Mouse (Mus musculus) kidney, postnatal 0 days (tissue): ENCODE results near the gene Adamts5. TPM values are rescaled to one million over a fixed set of nuclear protein-coding genes. Genes with fewer than 3 reads are reported as not detected.

Experiments used
- ATAC-seq: fragments of 200-750 bp; cut with Nextera tagmentation; replicated peaks from 2 replicates; pipeline ENCODE4 v1.8.0; 2017; ENCODE audit warnings: low read depth, moderate number of reproducible peaks, moderate TSS enrichment, moderate library complexity; ENCODE audit not compliant: low FRiP score
- DNase-seq: peaks from one replicate; pipeline ENCODE4 v3.0.0-alpha.2; 2016; ENCODE audit warnings: low spot score
- H3K27ac ChIP-seq: fragments of 300-500 bp; sonication (generic); 2 replicates; pipeline ENCODE4 v1.5.1; 2014; ENCODE audit warnings: mild to moderate bottlenecking
- H3K27me3 ChIP-seq: fragments of 300-500 bp; sonication (generic); 2 replicates; pipeline ENCODE4 v1.6.1; 2014; ENCODE audit warnings: low read length, mixed read lengths; ENCODE audit not compliant: insufficient read depth
- H3K36me3 ChIP-seq: fragments of 300-500 bp; sonication (generic); 2 replicates; pipeline ENCODE4 v1.6.1; 2014; ENCODE audit warnings: low read length, mixed read lengths; ENCODE audit not compliant: insufficient read depth
- H3K4me1 ChIP-seq: fragments of 300-500 bp; sonication (generic); replicated peaks from 2 replicates; pipeline ENCODE4 v1.6.1; 2014; ENCODE audit warnings: antibody characterized with exemption, low read length, mixed read lengths; ENCODE audit not compliant: insufficient read depth
- H3K4me2 ChIP-seq: fragments of 300-500 bp; sonication (generic); 2 replicates; pipeline ENCODE4 v1.6.1; 2014; ENCODE audit warnings: mild to moderate bottlenecking, low read length, moderate library complexity, mixed read lengths
- H3K4me3 ChIP-seq: fragments of 300-500 bp; sonication (generic); replicated peaks from 2 replicates; pipeline ENCODE4 v1.5.1; 2014; ENCODE audit warnings: low read depth, low read length
- H3K9ac ChIP-seq: fragments of 300-500 bp; sonication (generic); 2 replicates; pipeline ENCODE4 v1.6.1; 2014; ENCODE audit warnings: low read depth, low read length
- H3K9me3 ChIP-seq: fragments of 300-500 bp; sonication (generic); replicated peaks from 2 replicates; pipeline ENCODE4 v1.6.1; 2016; ENCODE audit warnings: low read length, inconsistent platforms, mixed read lengths
- CTCF ChIP-seq: IDR thresholded peaks from 2 replicates; pipeline ENCODE4 v1.5.1; 2016; ENCODE audit warnings: antibody characterized with exemption, low read depth, mild to moderate bottlenecking, moderate library complexity
- WGBS: fragments of 180-500 bp; shearing (Covaris S2); extraction: QIAGEN DNeasy Blood & Tissue Kit; methylation state at CpG from one replicate; pipeline ENCODE4 v1.1.7; 2014; 5-methylcytosine and 5-hydroxymethylcytosine counted together
- polyA plus RNA-seq: library from polyadenylated mRNA; unstranded; fragments of >200 nt; fragmentation: Nextera tagmentation; extraction: Ambion mirVana; gene quantifications from 2 replicates; pipeline ENCODE4 v1.2.1, GENCODE M21; 2015

Adamts5 gene
- polyA plus RNA-seq, 1 experiment from 2014 or later = 6.4 TPM

GRCm38 (mm10) chr16:85889778-85890177 is 11.8 kb downstream of the Adamts5 start:
- no peak overlapping the region for H3K9ac ChIP-seq
- H3K4me1 ChIP-seq = no peaks in the 10 kb centered on the region
- DNase-seq (no peak), ATAC-seq (no peak)
- no peak for TF ChIP-seq CTCF
- no peak overlapping the region for H3K27ac ChIP-seq
- WGBS = 52% methylated on average over 5 of the region's 5 CpGs
- H3K4me3 ChIP-seq = no peak overlapping the region
- no peaks in the 10 kb centered on the region for H3K9me3 ChIP-seq
- H3K4me2 ChIP-seq = no peak overlapping the region
- H3K27me3 ChIP-seq = no peaks in the 10 kb centered on the region
- no peaks in the 10 kb centered on the region for H3K36me3 ChIP-seq

DNA sequence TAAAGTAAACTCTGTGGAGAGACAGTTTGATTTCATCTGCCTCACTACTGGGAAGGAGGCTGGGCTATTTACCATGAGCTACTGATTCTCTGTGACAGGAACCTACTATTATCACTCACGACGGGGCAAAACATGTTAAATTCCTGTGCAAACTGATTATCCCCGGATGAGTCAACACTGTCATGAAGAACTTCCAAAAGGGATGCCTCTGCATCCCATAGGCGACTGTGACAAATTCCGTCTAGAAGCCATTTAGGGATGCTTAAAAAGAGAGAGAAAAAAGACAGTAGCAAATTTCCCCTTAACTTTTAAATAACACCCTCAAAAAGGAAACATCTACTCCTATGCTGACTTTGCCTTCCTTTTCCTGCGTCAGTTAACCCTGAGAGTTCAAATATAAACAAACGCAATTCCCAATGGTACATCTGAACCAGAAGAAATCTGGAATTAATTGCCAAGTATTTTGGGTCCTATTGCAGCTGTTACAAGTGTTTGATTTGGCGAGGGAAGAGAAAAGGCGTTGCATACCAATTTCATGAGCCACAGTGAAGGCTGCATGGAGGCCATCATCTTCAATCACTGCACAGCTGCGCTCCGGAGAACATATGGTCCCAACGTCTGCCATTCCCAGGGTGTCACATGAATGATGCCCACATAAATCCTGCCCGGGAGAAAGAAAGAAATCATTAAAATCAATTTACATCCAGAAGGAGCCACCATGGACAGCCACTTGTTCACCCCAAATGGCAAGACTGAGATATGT is 14.2 kb downstream of the Adamts5 start:
- DNase-seq = peak; percentile 72
- H3K4me2 ChIP-seq = no peak overlapping the region
- TF ChIP-seq CTCF = no peak
- no peaks in the 10 kb centered on the region for H3K9me3 ChIP-seq
- 55% methylated on average over 13 of the region's 13 CpGs for WGBS
- H3K27ac ChIP-seq = no peak overlapping the region
- no peak overlapping the region for H3K4me3 ChIP-seq
- no peaks in the 10 kb centered on the region for H3K36me3 ChIP-seq
- ATAC-seq = no peak
- H3K27me3 ChIP-seq = no peaks in the 10 kb centered on the region
- no peak overlapping the region for H3K9ac ChIP-seq
- H3K4me1 ChIP-seq = no peaks in the 10 kb centered on the region

GRCm38 (mm10) chr16:85879075-85879474 is 22.6 kb downstream of the Adamts5 start:
- H3K4me2 ChIP-seq = no peak overlapping the region
- H3K4me1 ChIP-seq = no peaks in the 10 kb centered on the region
- DNase-seq = no peak
- no peak overlapping the region for H3K27ac ChIP-seq
- 82% methylated on average over 7 of the region's 7 CpGs for WGBS
- no peak for ATAC-seq
- H3K4me3 ChIP-seq = no peak overlapping the region
- H3K36me3 ChIP-seq = no peaks in the 10 kb centered on the region
- no peak for TF ChIP-seq CTCF
- H3K9ac ChIP-seq = no peak overlapping the region
- no peaks in the 10 kb centered on the region for H3K27me3 ChIP-seq
- H3K9me3 ChIP-seq = no peaks in the 10 kb centered on the region

GRCm38 (mm10) chr16:85874141-85874540 is 27.5 kb downstream of the Adamts5 start:
- H3K4me1 ChIP-seq = no peaks in the 10 kb centered on the region
- 72% methylated on average over 3 of the region's 3 CpGs for WGBS
- DNase-seq (no peak), ATAC-seq (no peak)
- H3K9ac ChIP-seq = no peak overlapping the region
- H3K4me2 ChIP-seq = no peak overlapping the region
- no peaks in the 10 kb centered on the region for H3K27me3 ChIP-seq
- H3K4me3 ChIP-seq = no peak overlapping the region
- no peak for TF ChIP-seq CTCF
- no peaks in the 10 kb centered on the region for H3K36me3 ChIP-seq
- H3K27ac ChIP-seq = no peak overlapping the region
- H3K9me3 ChIP-seq = no peaks in the 10 kb centered on the region

DNA sequence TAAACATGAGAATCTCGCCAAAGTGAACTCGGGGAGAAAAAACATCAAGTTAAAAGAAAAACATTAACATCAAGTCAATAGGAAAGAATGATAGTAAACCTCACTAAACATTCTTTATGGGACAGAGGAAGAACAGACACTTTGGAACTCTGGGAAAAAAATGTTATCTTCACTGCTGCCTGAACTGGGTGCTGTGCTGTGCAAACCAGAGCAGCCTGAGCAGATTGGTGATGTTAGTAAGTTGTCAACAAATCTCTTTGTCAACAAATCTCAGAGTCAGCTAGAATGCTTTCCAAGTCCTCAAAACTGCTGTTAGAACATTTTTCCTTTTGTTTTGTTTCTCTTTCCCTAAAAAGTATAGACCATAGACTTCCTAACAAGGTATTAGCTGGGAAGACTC is 29.7 kb downstream of the Adamts5 start:
- no peak overlapping the region for H3K4me3 ChIP-seq
- H3K36me3 ChIP-seq = 0 out of 2 replicates have a peak, but pooled peaks cover 4% of the 10 kb centered on the region
- DNase-seq = peak; percentile 35
- no peak for TF ChIP-seq CTCF
- H3K4me2 ChIP-seq = no peak overlapping the region
- no peaks in the 10 kb centered on the region for H3K9me3 ChIP-seq
- H3K9ac ChIP-seq = no peak overlapping the region
- no peak overlapping the region for H3K27ac ChIP-seq
- no peak for ATAC-seq
- 48% methylated on average over 2 of the region's 2 CpGs for WGBS
- H3K4me1 ChIP-seq = no peaks in the 10 kb centered on the region
- H3K27me3 ChIP-seq = no peaks in the 10 kb centered on the region

- ATAC-seq (no peak), DNase-seq (no peak)
- H3K27ac ChIP-seq = no peak overlapping the region
- H3K4me3 ChIP-seq = no peak overlapping the region
- no peak overlapping the region for H3K4me2 ChIP-seq
- 0 out of 2 replicates have a peak, but pooled peaks cover 4% of the 10 kb centered on the region for H3K36me3 ChIP-seq
- no peak overlapping the region for H3K9ac ChIP-seq
- no peaks in the 10 kb centered on the region for H3K9me3 ChIP-seq
- no peaks in the 10 kb centered on the region for H3K27me3 ChIP-seq
- H3K4me1 ChIP-seq = no peaks in the 10 kb centered on the region
- no peak for TF ChIP-seq CTCF
Measured at GRCm38 (mm10) chr16:85871248-85871647, 30.4 kb downstream of the Adamts5 start.
